Mouse (Mus musculus): ENCODE results near the gene Psmd7.

DNA sequence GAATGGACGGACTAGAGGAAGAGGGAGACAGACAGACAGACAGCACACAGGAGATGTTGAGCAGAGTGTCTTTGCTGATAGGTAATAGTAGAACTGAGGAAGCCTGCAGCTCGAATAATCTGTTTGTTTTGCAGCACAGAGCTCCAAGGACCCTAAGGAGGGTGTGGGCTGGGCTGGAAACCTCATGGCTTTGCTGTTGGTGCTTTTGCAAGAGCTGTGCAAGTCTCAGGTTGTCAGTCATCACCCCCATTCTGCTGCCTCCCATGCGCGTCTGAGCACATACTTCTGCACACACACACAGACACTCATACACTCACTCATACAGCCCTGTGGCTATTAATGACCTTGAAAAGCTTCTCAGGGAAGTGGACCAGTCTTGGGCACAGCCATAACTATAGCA lies 50.8 kb downstream of the Psmd7 start:
- no peak for TF ChIP-seq POLR2A (IDR thresholded peaks at IDR 0.05; ENCODE audit: control insufficient read depth, extremely low read depth, insufficient read depth, low read length, poor library complexity)
- TF ChIP-seq CTCF (IDR thresholded peaks at IDR 0.05; ENCODE audit: borderline replicate concordance, control insufficient read depth, extremely low read depth, insufficient read depth, low read length, poor library complexity): no peak
